Mouse (Mus musculus): ENCODE data around the gene Olfr935.

The Olfr935 gene

GRCm38 (mm10) chr9:38999583-38999982 lies at the start of gene Olfr935:
TSS of gene Olfr935 (minus strand) at chr9:38999683.
- no peak for DNase-seq (ENCODE audit: low spot score in 2 of 2)

GRCm38 (mm10) chr9:39023277-39023676 lies 23.8 kb upstream of the Olfr935 start, which contains the start of gene Olfr146:
TSS of gene Olfr146 (minus strand) at chr9:39023377.
- no peak for DNase-seq (ENCODE audit: low spot score in 2 of 2)

DNA sequence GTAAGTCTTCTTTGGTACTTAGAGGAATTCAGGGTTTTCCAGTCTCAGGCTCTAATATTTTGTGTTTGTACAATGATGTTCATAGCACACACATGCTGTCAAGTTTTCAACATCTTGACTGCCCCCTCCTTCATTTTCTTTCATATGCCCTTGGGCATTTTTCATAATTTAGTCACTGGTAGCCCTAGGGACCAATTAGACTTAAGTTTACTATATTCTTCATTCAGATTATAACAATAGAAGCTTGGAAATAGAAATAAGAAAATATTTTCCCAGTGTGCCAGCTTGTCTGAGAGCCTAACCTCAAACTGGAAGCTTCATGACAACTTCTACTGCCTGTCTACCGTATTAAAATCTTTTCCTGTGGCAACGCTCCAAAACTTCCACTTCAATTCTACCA lies 11.3 kb downstream of the Olfr935 start, which contains the start of gene Olfr934:
TSS of gene Olfr934 (minus strand) at position 101 of the 400 bp plus-strand sequence.
- DNase-seq (ENCODE audit: low spot score in 2 of 2) = no peak

DNA sequence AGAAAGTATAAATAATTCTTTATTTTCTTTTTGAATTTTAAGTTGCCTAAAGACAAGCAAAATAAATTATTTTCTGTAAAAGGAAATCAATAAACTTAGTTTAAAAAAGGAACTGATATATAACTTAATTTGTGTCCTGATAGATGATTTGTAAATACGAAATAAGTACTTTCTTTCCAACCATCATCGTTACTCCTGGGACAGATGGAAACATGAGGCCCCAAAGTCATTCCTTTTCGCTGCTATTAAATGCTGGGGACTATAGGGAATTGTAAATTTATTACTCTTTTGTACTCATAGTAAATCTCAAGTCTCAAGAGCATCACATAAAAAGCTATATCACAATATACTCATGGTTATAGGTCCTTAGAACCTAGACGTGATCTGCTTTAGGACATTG lies 27.5 kb downstream of the Olfr935 start, which contains the start of gene Olfr933:
TSS of gene Olfr933 (plus strand) at position 301 of the 400 bp plus-strand sequence.
- DNase-seq (ENCODE audit: low spot score in 2 of 2) = no peak

- DNase-seq (ENCODE audit: low spot score in 2 of 2) = no peak
These were observed 45.4 kb downstream of the Olfr935 start for GRCm38 (mm10) chr9:38954124-38954416.

DNA sequence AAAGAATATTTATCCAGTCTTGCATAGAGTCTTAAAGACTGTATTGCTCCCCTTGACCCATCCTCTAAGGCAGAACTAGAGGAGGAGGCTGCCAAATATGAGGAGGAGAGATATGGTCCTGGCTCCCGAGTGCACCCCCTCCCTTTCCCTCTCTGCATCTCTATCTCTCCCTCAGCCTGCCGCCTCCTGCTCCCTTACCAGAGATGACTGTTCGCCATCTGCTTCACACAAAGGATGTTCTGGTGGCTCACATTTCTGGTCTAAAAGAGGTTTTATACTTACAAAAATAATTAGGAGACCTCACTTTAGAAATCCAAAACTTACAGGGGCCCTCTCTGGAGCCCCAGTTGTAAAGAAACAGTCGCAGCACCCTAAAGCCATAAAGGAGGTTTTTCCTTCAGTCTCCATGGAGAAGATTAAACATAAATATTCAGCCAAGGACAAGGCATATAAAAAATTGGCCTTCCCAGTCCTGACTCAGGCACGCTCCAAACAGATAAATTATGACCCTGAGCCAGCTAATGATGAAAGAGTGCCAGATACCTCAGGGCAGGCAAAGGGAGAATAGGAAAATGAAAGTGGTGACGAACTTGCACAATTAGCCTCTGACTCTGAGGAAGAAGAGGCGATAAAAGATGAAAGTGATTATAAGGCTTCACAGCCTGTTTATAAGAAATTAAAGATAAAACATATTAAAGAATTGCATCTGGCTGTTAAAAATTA lies 45.9 kb downstream of the Olfr935 start:
- DNase-seq (ENCODE audit: low spot score in 2 of 2) = no peak
